Mouse (Mus musculus) testis, adult 2 months (tissue): ENCODE measurements around the gene Gdf7.

ENCODE experiments used
- CTCF ChIP-seq: fragments of 200-500 bp; IDR thresholded peaks from 2 replicates; pipeline ENCODE4 v1.5.1; 2012; ENCODE audit warnings: low read depth, mild to moderate bottlenecking, inconsistent platforms, low read length, moderate library complexity; ENCODE audit not compliant: control insufficient read depth, insufficient read depth, insufficient replicate concordance
- POLR2A ChIP-seq: fragments of 200-500 bp; IDR thresholded peaks from 2 replicates; pipeline ENCODE4 v1.6.1; 2012; ENCODE audit warnings: low read depth, mild to moderate bottlenecking, inconsistent platforms, low read length, moderate library complexity; ENCODE audit not compliant: control insufficient read depth

- TF ChIP-seq CTCF (no peak), POLR2A (no peak)
These were observed 1.2 kb downstream of the Gdf7 start for GRCm38 (mm10) chr12:8300521-8300920.
